In the genomic region with DNA sequence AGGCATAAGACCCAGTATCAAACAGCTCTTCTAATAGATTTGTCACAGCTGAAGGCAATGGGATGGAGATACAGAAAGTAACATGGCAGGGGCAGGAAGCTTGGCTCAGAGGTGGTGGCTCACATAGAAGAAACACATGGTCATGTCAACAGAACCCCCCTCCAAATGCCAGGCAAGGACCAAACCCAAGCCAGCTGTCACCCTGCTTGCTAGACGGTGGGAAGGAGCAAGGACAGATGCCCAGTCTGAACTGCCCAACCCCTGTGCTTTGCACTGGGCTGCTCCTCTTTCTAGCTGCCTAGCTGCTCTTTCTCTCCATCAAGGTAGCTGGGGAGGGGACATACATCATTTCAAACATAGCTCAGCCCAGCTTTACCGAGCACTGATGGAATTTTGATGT, we compare ENCODE assay signal across 13 mouse cellular contexts.
"Had no signal": no experiment of that assay in that cellular context is flagged by ENCODE, and none has a peak within 500 bp of the region (broad histone marks: within the 10 kb centered on the region; RNA-seq: fewer than 3 reads in every experiment).

No protein-coding gene starts in this region.

- ATAC-seq: midbrain, embryonic 16.5 days had no signal

- H3K4me1 ChIP-seq: neural tube, embryonic 12.5 days had no signal

- H3K36me3 ChIP-seq: midbrain, embryonic 12.5 days; neural tube, embryonic 12.5 days had no signal

- H3K27me3 ChIP-seq: midbrain, embryonic 12.5 days; neural tube, embryonic 12.5 days had no signal

- H3K9me3 ChIP-seq: midbrain, embryonic 10.5 days; midbrain, embryonic 12.5 days; neural tube, embryonic 12.5 days had no signal

- H3K27ac ChIP-seq: midbrain, embryonic 10.5 days; midbrain, embryonic 12.5 days; neural tube, embryonic 12.5 days had no signal

- DNase-seq: lung, adult 18-20 months; lung, embryonic 14.5 days; lung, postnatal 10 days; lung, postnatal 4 days; midbrain, embryonic 14.5 days; right cerebral cortex, postnatal 14 days; thymus, adult 18-20 months; thymus, postnatal 14 days; thymus, postnatal 36 days had no signal

- H3K4me2 ChIP-seq: lung, embryonic 14.5 days; midbrain, embryonic 12.5 days; neural tube, embryonic 12.5 days had no signal

- H3K9ac ChIP-seq: lung, embryonic 14.5 days; midbrain, embryonic 12.5 days; neural tube, embryonic 12.5 days had no signal

- H3K4me3 ChIP-seq: midbrain, embryonic 10.5 days; midbrain, embryonic 12.5 days; neural tube, embryonic 12.5 days had no signal
